Mouse (Mus musculus) mouse trophoblast stem cell (cell line): ENCODE measurements around the gene Kansl1l.

ENCODE experiments used
- in situ Hi-C, 2 experiments: fragments of 300-500 bp; cut with MseI, MboI; formaldehyde crosslinking; loops; 2 replicates in 1 of 2; 3 replicates in 1 of 2; pipeline ENCODE4 v1.15.1; 2025

Gene Kansl1l

GRCm38 (mm10) chr1:66817453-66817839 is at the start of gene Kansl1l:
Kansl1l (minus strand) TSS chr1:66817562.
- in situ Hi-C loops, result no loop called here

GRCm38 (mm10) chr1:66865633-66866032 is 48.3 kb upstream of the Kansl1l start:
- in situ Hi-C loops, result no loop called here

DNA sequence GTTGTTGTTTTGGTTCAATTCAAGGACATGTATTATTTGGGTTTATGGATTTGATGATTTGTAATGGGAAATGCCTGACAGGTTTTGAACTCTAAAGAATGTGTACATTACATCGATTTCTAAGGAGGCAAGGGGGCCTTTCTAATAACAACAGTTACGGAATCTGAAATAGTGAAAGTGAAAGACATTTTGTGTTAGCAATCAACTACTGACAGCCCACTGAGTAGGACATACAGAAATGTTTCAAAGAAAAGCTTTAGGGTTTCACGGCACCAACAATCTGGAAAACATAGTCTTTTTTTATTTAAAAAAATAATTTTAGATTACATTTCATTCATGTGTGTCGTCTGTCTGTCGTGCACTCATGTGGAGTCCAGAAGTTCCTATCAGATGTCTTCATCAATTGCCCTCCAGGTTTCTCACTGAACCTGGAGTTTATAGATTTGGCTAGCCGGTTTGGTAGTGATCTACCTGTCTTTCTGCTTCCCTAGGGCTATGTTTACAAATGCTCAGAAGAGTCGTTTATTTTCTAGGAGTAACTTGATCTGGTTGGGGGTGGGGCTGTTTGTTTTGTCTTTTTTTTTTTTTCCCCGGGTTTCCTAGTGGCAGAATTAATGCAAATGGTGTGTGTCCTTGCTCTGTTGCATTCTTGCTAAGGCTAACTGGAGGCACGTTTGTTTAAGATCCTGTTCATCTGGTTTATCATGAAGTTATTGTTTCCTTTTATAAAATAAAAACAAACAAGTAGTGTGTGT is 46.6 kb upstream of the Kansl1l start:
- in situ Hi-C loops, result no loop called here

GRCm38 (mm10) chr1:66862712-66863511 is 45.5 kb upstream of the Kansl1l start, which contains the start of gene Acadl:
Acadl (minus strand) TSS chr1:66863277.
- in situ Hi-C loops, result no loop called here

DNA sequence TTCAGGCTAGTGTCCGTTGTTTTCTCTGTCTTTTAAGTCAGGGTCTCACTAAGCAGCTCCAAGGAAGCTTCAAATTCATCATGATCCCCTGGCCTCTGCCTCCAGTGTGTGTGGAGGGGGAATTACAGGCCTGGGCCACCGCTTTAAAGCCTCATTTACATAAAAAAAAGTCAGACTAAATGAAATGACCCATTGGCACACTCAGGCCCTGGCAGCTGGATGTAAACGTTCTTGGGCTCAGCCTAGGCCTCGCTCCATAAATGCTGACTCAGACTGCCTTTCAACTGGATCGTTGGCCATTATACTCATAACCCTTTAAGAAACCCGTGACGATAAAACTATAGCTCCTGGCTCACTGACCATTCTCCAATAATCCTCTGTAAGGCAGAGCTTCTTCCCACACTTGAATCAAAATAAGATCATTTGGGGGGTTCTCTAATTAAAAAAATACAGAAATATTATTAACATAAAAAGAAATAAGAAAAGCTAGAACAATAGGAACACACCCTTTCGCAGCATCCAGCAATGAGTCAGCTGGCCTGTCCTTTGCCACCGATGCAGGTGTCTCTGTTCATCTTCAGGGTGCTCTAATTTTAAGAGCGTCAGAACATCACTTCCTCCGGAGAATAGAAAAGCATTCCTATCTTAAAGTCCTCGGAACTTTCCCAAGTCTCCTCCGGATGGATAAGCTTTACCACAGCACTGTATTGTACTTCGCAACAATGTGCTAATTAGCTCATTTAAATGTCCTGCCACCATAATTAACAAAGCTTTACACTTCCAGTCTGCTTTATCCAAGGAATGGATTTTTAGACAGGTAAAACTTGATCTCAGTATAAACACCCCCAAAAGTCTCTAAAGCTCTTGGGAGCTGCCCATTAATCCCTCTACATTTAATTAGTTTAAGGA is 44.7 kb upstream of the Kansl1l start:
- in situ Hi-C loops, result no loop called here

- in situ Hi-C loops, result no loop called here
These were observed 30.1 kb upstream of the Kansl1l start for GRCm38 (mm10) chr1:66847506-66847905.

GRCm38 (mm10) chr1:66845690-66846318 is 28.4 kb upstream of the Kansl1l start:
- in situ Hi-C loops, result no loop called here

- in situ Hi-C loops, result no loop called here
These were observed 24.6 kb upstream of the Kansl1l start for GRCm38 (mm10) chr1:66841938-66842337.

DNA sequence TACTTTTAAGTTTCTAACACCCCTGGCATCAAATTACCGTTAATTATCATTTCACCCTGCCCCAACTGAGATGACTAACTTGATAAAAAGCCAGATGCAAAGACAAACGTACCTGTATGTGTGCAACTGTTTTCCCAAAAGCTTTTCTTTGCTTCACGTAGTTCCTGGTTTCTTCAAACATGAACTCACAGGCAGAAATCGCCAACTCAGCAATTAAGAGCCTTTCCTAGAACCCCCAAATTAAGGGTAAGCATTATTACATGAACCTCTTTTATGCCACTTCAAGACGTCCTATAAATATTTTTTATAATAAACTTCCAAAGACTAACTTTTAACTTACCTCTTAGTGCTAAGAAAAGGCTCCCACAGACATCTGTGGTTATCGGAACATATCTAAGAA is 24.1 kb upstream of the Kansl1l start:
- in situ Hi-C loops, result no loop called here

GRCm38 (mm10) chr1:66839755-66840438 is 22.5 kb upstream of the Kansl1l start:
- in situ Hi-C loops, result no loop called here

DNA sequence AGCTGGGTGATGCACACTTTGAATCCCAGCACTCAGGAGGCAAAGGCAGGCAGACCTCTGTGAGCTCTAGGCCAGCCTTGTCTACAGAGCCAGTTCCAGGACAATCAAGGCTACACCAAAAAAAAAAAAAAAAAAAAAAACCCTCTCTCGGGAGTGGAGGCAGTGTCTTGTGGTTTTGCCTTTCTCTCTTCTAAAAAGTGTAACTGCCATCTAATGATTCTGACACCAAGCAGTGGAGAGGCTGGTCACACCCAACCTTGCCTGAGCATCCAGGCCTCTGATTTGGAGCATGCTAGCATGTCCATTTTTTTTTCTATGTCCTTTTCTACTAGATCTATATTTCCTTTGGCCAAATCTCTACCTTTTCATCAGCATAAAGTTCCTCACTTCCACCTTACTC is 21.8 kb upstream of the Kansl1l start:
- in situ Hi-C loops, result no loop called here

GRCm38 (mm10) chr1:66838184-66839042 is 21.1 kb upstream of the Kansl1l start:
- in situ Hi-C loops, result no loop called here

- in situ Hi-C loops, result no loop called here
These were observed 19.8 kb upstream of the Kansl1l start for GRCm38 (mm10) chr1:66837207-66837606.

- in situ Hi-C loops, result no loop called here
These were observed 15.3 kb upstream of the Kansl1l start for GRCm38 (mm10) chr1:66832636-66833165.

DNA sequence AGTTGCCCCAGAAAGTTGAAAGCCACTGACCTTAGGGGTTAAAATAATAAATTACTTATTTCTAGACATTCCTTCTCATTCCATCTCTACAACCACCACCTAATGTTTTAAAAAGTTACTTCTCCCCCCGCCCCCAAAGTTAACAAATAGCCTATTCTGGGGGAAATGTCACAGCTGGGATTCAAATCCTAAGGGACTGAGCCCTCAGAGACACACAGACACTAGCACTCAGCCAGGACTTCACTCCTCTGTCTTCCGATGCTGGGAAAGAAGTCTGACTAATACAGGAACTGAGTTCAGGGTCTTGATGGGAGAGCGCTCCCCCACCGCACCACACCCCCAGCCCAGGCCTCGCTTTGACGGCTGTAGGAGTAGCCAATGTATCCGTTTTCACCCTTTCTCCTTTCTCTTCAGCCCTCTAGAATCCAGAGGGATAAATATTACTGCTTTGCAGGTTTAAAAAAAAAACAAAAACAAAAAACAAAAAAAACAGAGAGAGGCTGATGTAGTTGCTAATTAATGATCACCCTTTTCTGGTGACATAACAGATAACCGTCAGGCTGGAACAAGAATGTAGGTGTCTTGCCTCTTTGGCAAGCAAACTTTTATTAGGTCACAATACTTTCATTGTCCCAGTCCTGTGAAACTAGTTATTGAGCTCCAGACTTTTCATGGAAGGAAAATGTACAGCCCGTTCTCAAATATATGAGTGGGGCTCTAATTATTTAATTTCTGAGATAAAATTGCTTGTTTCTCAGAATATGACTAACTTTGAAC is 14.7 kb upstream of the Kansl1l start:
- in situ Hi-C loops, result no loop called here

DNA sequence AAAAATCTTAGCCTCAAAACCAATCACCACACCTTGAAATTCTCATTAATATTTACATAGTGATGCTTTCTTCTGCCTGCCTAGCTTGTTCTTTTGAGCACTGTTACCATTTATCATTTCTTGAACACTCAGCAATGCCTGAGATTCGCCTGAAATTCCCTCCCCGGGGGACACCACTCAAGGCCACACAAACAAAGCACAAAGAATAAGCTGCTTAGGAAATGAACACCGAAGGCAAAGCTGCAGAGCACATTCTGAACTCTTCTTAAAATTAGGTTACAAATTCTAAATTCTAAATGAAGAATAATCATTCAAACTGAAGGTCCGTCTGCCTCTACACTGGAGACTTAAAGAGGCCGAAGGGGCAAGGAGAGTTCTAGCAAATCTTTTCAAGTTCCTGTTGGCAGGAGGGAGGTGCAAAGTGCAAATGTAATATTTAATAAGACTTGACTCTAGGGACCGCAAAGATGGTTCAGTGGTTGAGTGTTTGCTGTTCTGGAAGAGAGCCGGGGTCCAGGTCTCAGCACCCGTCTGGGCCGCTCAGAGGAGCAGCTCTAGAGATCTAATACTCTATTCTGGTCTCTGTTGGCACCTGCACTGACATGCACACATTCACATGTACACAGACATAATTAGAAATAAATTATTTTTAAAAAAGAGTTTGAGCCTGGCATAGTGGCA is 12.2 kb upstream of the Kansl1l start:
- in situ Hi-C loops, result no loop called here

DNA sequence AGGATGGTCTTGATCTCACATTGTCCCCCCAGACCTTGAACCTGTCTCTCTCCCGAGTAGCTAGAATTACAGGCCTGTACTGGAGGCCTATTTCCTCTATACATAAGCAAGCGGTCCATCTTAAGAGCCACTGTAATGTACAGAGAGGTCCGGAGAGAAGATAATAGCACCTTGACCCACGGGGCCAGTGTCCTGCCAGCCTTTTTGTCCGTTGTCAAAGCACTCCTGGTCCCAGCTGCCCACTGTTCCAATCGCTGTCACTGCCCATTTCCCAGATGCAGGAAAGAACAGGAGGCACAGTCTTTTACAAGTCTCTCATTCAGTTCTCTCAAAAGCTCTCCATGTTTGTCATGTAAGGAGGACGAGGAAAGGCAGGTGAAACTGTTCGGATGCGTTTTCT is 4.6 kb upstream of the Kansl1l start:
- in situ Hi-C loops, result no loop called here

DNA sequence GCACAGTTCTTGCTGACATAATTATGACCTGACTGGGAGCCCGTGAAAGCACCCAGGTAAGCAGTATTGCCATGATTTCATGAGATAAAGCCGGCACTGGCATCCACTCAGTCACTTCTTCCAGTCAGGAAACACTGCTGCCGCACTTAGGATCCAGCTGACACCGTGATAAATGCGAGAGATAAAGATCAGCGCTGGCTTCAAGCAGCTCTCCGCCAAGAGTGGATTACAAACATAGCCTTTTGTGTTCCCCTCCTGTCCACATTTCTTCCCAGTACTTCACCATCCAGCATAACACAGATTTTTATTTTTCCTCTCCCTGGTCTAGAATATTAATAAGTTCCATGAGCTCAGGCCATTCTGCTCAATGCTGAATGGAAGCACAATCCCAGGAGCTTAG is 2.9 kb upstream of the Kansl1l start:
- in situ Hi-C loops, result no loop called here
